Mouse (Mus musculus) E14TG2a.4 (cell line): ENCODE data around the gene Lamtor1.

Source experiments
- CTCF ChIP-seq: conservative IDR thresholded peaks from 2 replicates; pipeline ENCODE4 v1.5.1; 2014; ENCODE audit warnings: low read length
- NANOG ChIP-seq: IDR thresholded peaks from 2 replicates; pipeline ENCODE4 v1.6.1; 2014; ENCODE audit warnings: borderline replicate concordance, low read length, mixed read lengths
- POU5F1 ChIP-seq: IDR thresholded peaks from 2 replicates; pipeline ENCODE4 v1.6.1; 2014; ENCODE audit warnings: low read length, borderline replicate concordance

GRCm38 (mm10) chr7:101911982-101912381, 6.3 kb downstream of the Lamtor1 start:
- TF ChIP-seq CTCF (peak; percentile 61), POU5F1 (no peak), NANOG (no peak)
